Mouse (Mus musculus): Measurements from ENCODE around the gene Cdh20. TPM values are rescaled to one million over a fixed set of nuclear protein-coding genes. Genes with fewer than 3 reads are reported as not detected.

Gene Cdh20
- not detected in 2 replicates for polyA plus RNA-seq (2012)

- Histone ChIP-seq H3K4me1 (ENCODE audit: control insufficient read depth) (no peaks in the 10 kb centered on the region), H3K27me3 (ENCODE audit: control insufficient read depth) (peaks cover 20% of the 10 kb centered on the region), H3K4me3 (replicated peaks) (no peak within 1 kb of the TSS)
These were observed at the start of gene Cdh20 for GRCm38 (mm10) chr1:104768371-104769249. TSS of gene Cdh20 (plus strand) at chr1:104768529.

DNA sequence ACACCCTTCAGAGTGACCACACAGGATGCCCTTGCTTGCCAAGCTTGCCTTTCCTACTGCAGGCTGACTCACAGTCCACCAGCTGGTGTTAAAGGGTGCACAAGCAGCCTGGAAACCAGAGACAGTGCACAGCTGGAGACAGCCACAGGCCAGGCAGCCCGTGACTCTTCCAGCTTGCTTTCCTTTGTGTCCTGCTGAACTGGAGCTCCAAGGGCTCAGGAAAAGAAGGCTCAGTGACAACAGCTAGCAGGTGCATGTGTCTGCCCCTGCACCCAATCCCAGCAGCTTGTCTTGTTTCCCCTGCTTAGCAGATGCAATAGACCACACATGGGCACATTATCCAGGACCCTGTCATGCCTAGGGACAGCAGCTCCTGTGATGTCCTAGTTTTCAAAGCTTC lies 21.5 kb upstream of the Cdh20 start:
- Histone ChIP-seq H3K4me1 (ENCODE audit: control insufficient read depth) (no peaks in the 10 kb centered on the region), H3K36me3 (ENCODE audit: control insufficient read depth) (no peaks in the 10 kb centered on the region), H3K4me3 (replicated peaks) (no peak overlapping the region), H3K27me3 (ENCODE audit: control insufficient read depth) (no peaks in the 10 kb centered on the region), H3K9me3 (ENCODE audit: control insufficient read depth, low read length) (peaks cover 4% of the 10 kb centered on the region; the same call in 1 of the 2 replicates)
- no peak for TF ChIP-seq TAL1 (IDR thresholded peaks at IDR 0.05; ENCODE audit: low read length)
- no peak for TF ChIP-seq GATA1 (IDR thresholded peaks at IDR 0.05; ENCODE audit: low read length)

More at GRCm38 (mm10) chr1:104768371-104769249, at the start of gene Cdh20:
- H3K36me3 ChIP-seq (ENCODE audit: control insufficient read depth) = no peaks in the 10 kb centered on the region
- H3K9me3 ChIP-seq (ENCODE audit: control insufficient read depth, low read length) = no peaks in the 10 kb centered on the region
- TF ChIP-seq TAL1 (IDR thresholded peaks at IDR 0.05; ENCODE audit: low read length) = no peak
- no peak for TF ChIP-seq GATA1 (IDR thresholded peaks at IDR 0.05; ENCODE audit: low read length)

DNA sequence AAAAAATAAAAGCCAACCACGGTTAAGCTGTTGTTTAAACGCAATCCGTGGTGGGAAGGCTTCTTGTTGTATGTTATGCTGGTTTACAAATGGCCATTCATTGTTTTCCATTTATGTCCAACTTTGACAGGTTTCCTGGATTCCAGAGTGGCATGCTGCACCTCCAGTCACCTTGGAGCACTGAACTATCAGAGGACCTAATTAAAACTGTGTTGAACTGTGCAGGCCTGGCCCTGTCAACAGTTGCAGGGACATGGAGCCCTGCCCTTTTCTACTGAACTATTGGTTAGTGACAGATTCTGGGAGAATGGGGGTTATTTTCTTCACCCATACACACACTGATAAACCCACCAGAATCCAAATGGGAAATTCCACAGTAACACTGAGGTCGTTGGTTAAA lies 20.9 kb upstream of the Cdh20 start:
- Histone ChIP-seq H3K27me3 (ENCODE audit: control insufficient read depth) (no peaks in the 10 kb centered on the region), H3K4me1 (ENCODE audit: control insufficient read depth) (no peaks in the 10 kb centered on the region), H3K36me3 (ENCODE audit: control insufficient read depth) (no peaks in the 10 kb centered on the region), H3K9me3 (ENCODE audit: control insufficient read depth, low read length) (peaks cover 4% of the 10 kb centered on the region; the same call in 1 of the 2 replicates), H3K4me3 (replicated peaks) (no peak overlapping the region)
- TF ChIP-seq GATA1 (IDR thresholded peaks at IDR 0.05; ENCODE audit: low read length) (no peak), TAL1 (IDR thresholded peaks at IDR 0.05; ENCODE audit: low read length) (no peak)

DNA sequence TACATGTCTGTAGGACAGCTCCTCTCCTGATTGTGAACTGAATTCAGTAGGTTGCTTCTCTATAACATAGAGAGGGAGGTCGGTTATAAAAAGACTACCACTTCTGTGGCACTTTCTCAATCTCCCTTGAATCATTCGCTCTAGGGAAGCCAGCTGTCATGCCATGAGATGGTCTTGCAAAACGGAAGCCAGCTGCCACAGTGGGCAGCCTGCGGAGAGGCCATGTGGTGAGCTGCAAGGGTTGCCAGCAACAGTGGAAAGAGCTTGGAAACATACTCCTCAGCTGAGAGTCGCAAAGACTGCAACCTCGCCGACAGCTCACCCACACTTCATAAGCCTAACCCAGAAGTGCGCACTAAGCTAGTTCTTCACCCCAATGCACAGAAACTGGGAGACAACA lies 13.8 kb upstream of the Cdh20 start:
- Histone ChIP-seq H3K4me3 (replicated peaks) (no peak overlapping the region), H3K9me3 (ENCODE audit: control insufficient read depth, low read length) (no peaks in the 10 kb centered on the region), H3K27me3 (ENCODE audit: control insufficient read depth) (no peaks in the 10 kb centered on the region), H3K4me1 (ENCODE audit: control insufficient read depth) (no peaks in the 10 kb centered on the region), H3K36me3 (ENCODE audit: control insufficient read depth) (no peaks in the 10 kb centered on the region)
- no peak for TF ChIP-seq GATA1 (IDR thresholded peaks at IDR 0.05; ENCODE audit: low read length)

DNA sequence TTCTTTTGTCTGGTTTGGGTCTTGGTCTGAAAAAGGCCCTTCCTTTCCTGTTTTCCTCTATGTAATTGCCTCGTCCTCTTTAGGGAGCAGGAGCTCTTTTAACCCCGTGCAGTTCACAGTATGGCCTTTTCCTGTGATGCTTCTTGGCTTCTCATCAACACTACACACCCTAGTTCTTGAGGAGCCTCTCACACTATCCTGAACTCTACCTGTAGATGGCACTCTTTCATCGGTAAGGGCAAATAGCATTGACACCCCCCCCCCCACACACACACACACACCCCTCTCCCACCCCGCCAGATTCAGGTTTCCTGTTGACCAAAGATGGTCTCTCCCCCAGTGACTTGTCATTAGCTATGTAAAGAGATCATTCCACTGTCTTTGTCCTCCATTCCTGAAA lies 12.4 kb upstream of the Cdh20 start:
- no peak overlapping the region for H3K4me3 ChIP-seq (replicated peaks)
- no peaks in the 10 kb centered on the region for H3K9me3 ChIP-seq (ENCODE audit: control insufficient read depth, low read length)
- no peaks in the 10 kb centered on the region for H3K4me1 ChIP-seq (ENCODE audit: control insufficient read depth)
- TF ChIP-seq GATA1 (IDR thresholded peaks at IDR 0.05; ENCODE audit: low read length) (no peak), TAL1 (IDR thresholded peaks at IDR 0.05; ENCODE audit: low read length) (no peak)
- H3K36me3 ChIP-seq (ENCODE audit: control insufficient read depth) = no peaks in the 10 kb centered on the region
- H3K27me3 ChIP-seq (ENCODE audit: control insufficient read depth) = no peaks in the 10 kb centered on the region

- Histone ChIP-seq H3K4me3 (replicated peaks) (no peak overlapping the region), H3K4me1 (ENCODE audit: control insufficient read depth) (no peaks in the 10 kb centered on the region)
These were observed 900 bp downstream of the Cdh20 start for GRCm38 (mm10) chr1:104769250-104769607.

GRCm38 (mm10) chr1:104771937-104772336 lies 3.6 kb downstream of the Cdh20 start:
- TF ChIP-seq TAL1 (IDR thresholded peaks at IDR 0.05; ENCODE audit: low read length) (no peak), GATA1 (IDR thresholded peaks at IDR 0.05; ENCODE audit: low read length) (no peak)
- peaks cover 20% of the 10 kb centered on the region for H3K27me3 ChIP-seq (ENCODE audit: control insufficient read depth)
- no peaks in the 10 kb centered on the region for H3K4me1 ChIP-seq (ENCODE audit: control insufficient read depth)
- no peaks in the 10 kb centered on the region for H3K36me3 ChIP-seq (ENCODE audit: control insufficient read depth)
- no peak overlapping the region for H3K4me3 ChIP-seq (replicated peaks)
- H3K9me3 ChIP-seq (ENCODE audit: control insufficient read depth, low read length) = no peaks in the 10 kb centered on the region; the same call in 1 of the 2 replicates

More at GRCm38 (mm10) chr1:104769250-104769607, 900 bp downstream of the Cdh20 start:
- no peaks in the 10 kb centered on the region for H3K9me3 ChIP-seq (ENCODE audit: control insufficient read depth, low read length)
- TF ChIP-seq GATA1 (IDR thresholded peaks at IDR 0.05; ENCODE audit: low read length) (no peak), TAL1 (IDR thresholded peaks at IDR 0.05; ENCODE audit: low read length) (no peak)
- H3K27me3 ChIP-seq (ENCODE audit: control insufficient read depth) = peaks cover 20% of the 10 kb centered on the region
- H3K36me3 ChIP-seq (ENCODE audit: control insufficient read depth) = no peaks in the 10 kb centered on the region

- TF ChIP-seq TAL1 (IDR thresholded peaks at IDR 0.05; ENCODE audit: low read length) = no peak
- TF ChIP-seq GATA1 (IDR thresholded peaks at IDR 0.05; ENCODE audit: low read length) = no peak
- Histone ChIP-seq H3K27me3 (ENCODE audit: control insufficient read depth) (peaks cover 17% of the 10 kb centered on the region), H3K4me1 (ENCODE audit: control insufficient read depth) (no peaks in the 10 kb centered on the region), H3K4me3 (replicated peaks) (no peak overlapping the region), H3K9me3 (ENCODE audit: control insufficient read depth, low read length) (no peaks in the 10 kb centered on the region; the same call in 1 of the 2 replicates), H3K36me3 (ENCODE audit: control insufficient read depth) (no peaks in the 10 kb centered on the region)
These were observed 4.9 kb downstream of the Cdh20 start for GRCm38 (mm10) chr1:104773207-104773606.

DNA sequence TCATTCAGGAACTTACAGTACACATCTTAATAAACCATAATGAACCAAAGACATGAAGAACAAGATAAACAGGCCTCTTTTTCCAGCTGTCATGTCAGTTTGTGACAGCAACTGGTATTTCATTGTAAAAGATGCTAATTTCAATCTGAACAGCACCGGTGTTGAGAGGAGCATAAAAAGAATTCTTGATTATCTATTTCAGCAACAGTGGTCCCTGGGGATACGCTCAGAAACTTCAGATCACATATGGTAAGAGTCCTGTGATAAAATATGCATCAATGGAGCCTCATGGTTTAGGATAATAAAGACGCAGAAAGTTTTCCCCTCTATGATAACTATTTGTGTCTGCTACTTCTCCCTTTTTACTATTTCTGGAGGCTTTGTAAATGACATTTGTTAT lies 25.2 kb downstream of the Cdh20 start:
- H3K4me1 ChIP-seq (ENCODE audit: control insufficient read depth) = no peaks in the 10 kb centered on the region
- TF ChIP-seq TAL1 (IDR thresholded peaks at IDR 0.05; ENCODE audit: low read length) (no peak), GATA1 (IDR thresholded peaks at IDR 0.05; ENCODE audit: low read length) (no peak)
- peaks cover 2% of the 10 kb centered on the region; the same call in 1 of the 2 replicates for H3K9me3 ChIP-seq (ENCODE audit: control insufficient read depth, low read length)
- H3K4me3 ChIP-seq (replicated peaks) = no peak overlapping the region
- H3K36me3 ChIP-seq (ENCODE audit: control insufficient read depth) = no peaks in the 10 kb centered on the region
- no peaks in the 10 kb centered on the region for H3K27me3 ChIP-seq (ENCODE audit: control insufficient read depth)
